Mouse (Mus musculus) neural tube, embryonic 13.5 days (tissue): Measurements from ENCODE around the gene Coq6. TPM values are rescaled to one million over a fixed set of nuclear protein-coding genes. Genes with fewer than 3 reads are reported as not detected.

Experiments used
- ATAC-seq: fragments of 200-750 bp; cut with Nextera tagmentation; 2 replicates; pipeline ENCODE4 v1.8.0; 2017; ENCODE audit warnings: low read depth, mild to moderate bottlenecking, moderate TSS enrichment, moderate library complexity
- H3K27ac ChIP-seq: fragments of 300-500 bp; sonication (generic); replicated peaks from 2 replicates; pipeline ENCODE4 v1.5.1; 2015; ENCODE audit warnings: moderate library complexity, mild to moderate bottlenecking, inconsistent platforms
- H3K27me3 ChIP-seq: fragments of 300-500 bp; sonication (generic); 2 replicates; pipeline ENCODE4 v1.6.1; 2015; ENCODE audit warnings: mild to moderate bottlenecking, inconsistent platforms
- H3K36me3 ChIP-seq: fragments of 300-500 bp; sonication (generic); 2 replicates; pipeline ENCODE4 v1.6.1; 2015; ENCODE audit warnings: mild to moderate bottlenecking, inconsistent platforms
- H3K4me1 ChIP-seq: fragments of 300-500 bp; sonication (generic); replicated peaks from 2 replicates; pipeline ENCODE4 v1.6.1; 2015; ENCODE audit warnings: inconsistent platforms
- H3K4me2 ChIP-seq: fragments of 300-500 bp; sonication (generic); 2 replicates; pipeline ENCODE4 v1.6.1; 2015; ENCODE audit warnings: inconsistent platforms, mild to moderate bottlenecking, moderate library complexity
- H3K4me3 ChIP-seq: fragments of 300-500 bp; sonication (generic); 2 replicates; pipeline ENCODE4 v1.5.1; 2015; ENCODE audit warnings: mild to moderate bottlenecking, inconsistent platforms
- H3K9ac ChIP-seq: fragments of 300-500 bp; sonication (generic); 2 replicates; pipeline ENCODE4 v1.6.1; 2015; ENCODE audit warnings: moderate library complexity, mild to moderate bottlenecking, inconsistent platforms
- H3K9me3 ChIP-seq: fragments of 300-500 bp; sonication (generic); 2 replicates; pipeline ENCODE4 v1.6.1; 2016; ENCODE audit warnings: inconsistent platforms
- WGBS: fragments of 180-500 bp; shearing (Covaris S2); methylation state at CpG from one replicate; pipeline ENCODE4 v1.1.7; 2015; 5-methylcytosine and 5-hydroxymethylcytosine counted together
- polyA plus RNA-seq: library from polyadenylated mRNA; unstranded; fragments of >200 nt; fragmentation: Nextera tagmentation; extraction: Ambion mirVana; gene quantifications from 2 replicates; pipeline ENCODE4 v1.2.1, GENCODE M21; 2015

Coq6 gene
- polyA plus RNA-seq, 1 experiment from 2014 or later, result 39.4 TPM

GRCm38 (mm10) chr12:84417605-84417922 lies 56.1 kb downstream of the Coq6 start:
- 35% methylated on average over 18 of the region's 18 CpGs for WGBS
- Histone ChIP-seq H3K9me3 (no peaks in the 10 kb centered on the region), H3K36me3 (peaks cover 6% of the 10 kb centered on the region; the same call in 1 of the 2 replicates), H3K9ac (peak overlapping the region; percentile 78), H3K4me2 (peak overlapping the region; percentile 81), H3K4me1 (peaks cover 9% of the 10 kb centered on the region), H3K27ac (peak overlapping the region; percentile 80), H3K27me3 (no peaks in the 10 kb centered on the region), H3K4me3 (peak overlapping the region; percentile 52)
- ATAC-seq, result no peak; the same call in none of the 2 replicates

Other genes with a start within 250 kb of the Coq6 start
- gene Dnal1, start 247.3 kb upstream of the Coq6 start, polyA plus RNA-seq, result 4.9 and 7.0 TPM in 2 replicates
- gene Pnma1, start 213.2 kb upstream of the Coq6 start, polyA plus RNA-seq, result 3.1 and 3.7 TPM in 2 replicates
- gene Elmsan1, start 142.8 kb upstream of the Coq6 start, polyA plus RNA-seq, result 4.9 TPM in 2 replicates
- gene Ptgr2, start 76.4 kb upstream of the Coq6 start, polyA plus RNA-seq, result 14.0 and 16.3 TPM in 2 replicates
- gene Zfp410, start 44.8 kb upstream of the Coq6 start, polyA plus RNA-seq, result 82.1 and 83.7 TPM in 2 replicates
- 14.2 and 17.6 TPM in 2 replicates for gene Fam161b, start 176 bp downstream of the Coq6 start, polyA plus RNA-seq
- gene Entpd5, start 47.4 kb downstream of the Coq6 start, polyA plus RNA-seq, result 12.5 and 12.6 TPM in 2 replicates
- 3.0 and 4.7 TPM in 2 replicates for gene Bbof1, start 47.4 kb downstream of the Coq6 start, polyA plus RNA-seq
- 27.6 and 33.3 TPM in 2 replicates for gene Rnf113a2, start 55.5 kb downstream of the Coq6 start, polyA plus RNA-seq
- 31.5 and 31.9 TPM in 2 replicates for gene Aldh6a1, start 89.3 kb downstream of the Coq6 start, polyA plus RNA-seq
- gene Lin52, start 89.8 kb downstream of the Coq6 start, polyA plus RNA-seq, result 31.7 and 33.6 TPM in 2 replicates
- gene Vsx2, start 208.1 kb downstream of the Coq6 start, polyA plus RNA-seq, result 7.5 and 7.7 TPM in 2 replicates